Mouse (Mus musculus): ENCODE measurements at regions not wholly inside any gene's neighbourhood (a gene's known extent, or its start where the extent isn't known, plus 50 kb on each side); places are given as distances from the start of the nearest gene placed in this dataset.
A peak's percentile ranks its signal among the peaks of the same experiment; 100 is the strongest.

DNA sequence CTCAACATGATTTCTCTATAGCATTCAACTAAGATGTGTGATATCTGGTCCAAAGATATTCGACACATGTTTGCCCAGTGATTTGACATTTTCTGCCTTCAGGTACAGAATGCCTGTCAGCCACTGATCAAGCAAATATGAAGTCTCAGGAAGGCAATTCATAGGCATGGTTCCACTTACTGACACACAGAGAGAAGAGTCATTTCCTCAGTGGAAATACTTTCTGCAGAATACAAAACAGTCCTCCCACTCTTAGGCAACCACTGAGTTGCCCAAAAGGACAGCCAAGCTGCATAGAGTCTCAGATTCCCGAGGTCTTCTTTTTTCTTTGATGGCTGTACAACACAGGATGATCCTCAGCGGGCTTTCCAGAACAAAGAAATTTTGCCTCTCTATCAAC is 110.9 kb downstream of the Ndufa4 start:
- DNase-seq (ENCODE audit: low spot score): no peak

DNA sequence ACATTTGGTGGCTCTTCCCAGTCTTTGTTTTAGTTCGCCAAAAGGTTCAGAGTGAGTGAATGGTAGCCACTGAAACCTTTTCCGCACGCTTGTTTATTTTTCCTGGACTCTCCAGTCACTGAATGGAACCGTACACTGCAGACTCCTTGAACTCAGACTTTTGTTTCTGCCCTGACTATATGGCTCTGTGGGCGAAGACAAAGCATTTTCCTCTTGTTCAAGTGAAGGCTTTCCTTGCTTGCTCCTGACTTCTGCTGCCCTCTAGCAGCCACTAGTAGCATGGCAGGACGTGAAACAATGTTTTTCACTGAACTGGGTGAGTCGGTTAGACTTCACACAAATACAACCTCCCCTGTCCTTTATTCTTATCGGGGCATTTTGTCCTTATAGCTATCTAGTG is 113.9 kb downstream of the Ndufa4 start:
- peak; percentile 12 for DNase-seq (ENCODE audit: low spot score)

DNA sequence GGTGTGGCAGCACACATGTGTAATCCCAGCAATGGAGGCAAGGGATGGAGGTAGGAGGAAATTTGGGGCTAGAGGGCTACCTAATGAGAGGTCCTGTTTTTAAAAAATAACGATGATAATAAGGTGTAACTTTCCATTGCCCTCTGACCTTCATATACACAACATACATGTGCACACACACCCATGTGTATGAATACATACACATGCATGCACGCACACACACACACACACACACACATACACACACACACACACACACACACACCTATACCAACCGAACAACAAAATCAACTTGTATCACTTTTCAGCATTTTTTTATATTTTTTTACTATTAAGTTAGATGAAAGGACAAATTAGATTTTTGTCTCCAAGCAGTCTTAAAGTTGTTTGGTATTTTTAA is 115.1 kb downstream of the Ndufa4 start:
- DNase-seq (ENCODE audit: low spot score): no peak

DNA sequence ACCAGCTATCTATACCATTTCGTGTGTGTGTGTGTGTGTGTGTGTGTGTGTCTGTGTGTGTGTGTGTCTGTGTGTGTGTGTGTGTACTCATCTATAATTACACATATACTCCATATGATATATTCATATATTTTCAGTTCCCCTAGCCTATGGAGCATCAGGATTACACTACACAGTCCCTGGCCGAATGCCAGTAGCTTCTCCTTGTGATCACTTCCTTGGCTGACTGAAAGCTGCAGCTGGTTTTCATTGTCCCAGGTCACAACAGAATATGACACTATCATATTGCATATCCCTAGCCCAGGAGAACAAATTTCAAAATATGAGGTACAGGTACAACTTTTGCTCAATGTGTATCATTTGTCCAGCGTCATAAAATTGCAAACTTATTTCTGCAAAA is 116.2 kb downstream of the Ndufa4 start:
- DNase-seq (ENCODE audit: low spot score): no peak

DNA sequence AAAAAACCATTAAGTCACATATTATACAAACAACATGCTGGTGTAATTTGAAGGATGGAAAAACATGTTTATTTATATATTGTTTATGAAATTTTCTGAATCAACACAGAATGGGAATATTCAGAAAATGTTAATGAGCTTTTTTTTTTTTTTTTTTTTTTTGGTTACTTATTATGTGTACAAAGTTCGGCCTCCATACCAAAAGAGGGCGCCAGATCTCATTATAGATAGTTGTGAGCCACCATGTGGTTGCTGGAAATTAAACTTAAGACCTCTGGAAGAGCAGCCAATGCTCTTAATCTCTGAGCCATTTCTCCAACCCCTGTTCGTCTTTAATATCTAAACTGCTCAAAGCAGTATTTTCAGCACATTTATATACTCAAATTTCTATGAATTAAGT is 133.3 kb downstream of the Ndufa4 start:
- no peak for DNase-seq (ENCODE audit: low spot score)

DNA sequence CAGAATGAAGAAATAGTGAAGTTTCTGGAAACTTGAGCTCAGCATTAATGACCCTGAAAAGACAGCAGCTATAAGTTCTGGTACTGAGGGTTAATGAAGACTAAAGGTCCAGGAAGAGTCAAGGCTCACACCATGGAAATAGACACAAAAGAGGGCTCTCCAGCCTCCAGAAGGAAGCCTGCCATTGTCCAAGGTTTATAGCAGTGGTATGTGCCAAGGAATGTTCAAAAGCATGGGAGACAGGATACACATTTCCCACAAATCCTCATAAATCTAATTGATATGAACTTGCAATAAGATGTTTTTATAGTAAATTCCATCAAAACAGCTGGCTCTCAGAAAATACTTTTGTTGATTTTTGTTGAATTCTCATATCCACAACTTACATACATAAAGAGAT is 144.4 kb downstream of the Ndufa4 start:
- no peak for DNase-seq (ENCODE audit: low spot score)

DNA sequence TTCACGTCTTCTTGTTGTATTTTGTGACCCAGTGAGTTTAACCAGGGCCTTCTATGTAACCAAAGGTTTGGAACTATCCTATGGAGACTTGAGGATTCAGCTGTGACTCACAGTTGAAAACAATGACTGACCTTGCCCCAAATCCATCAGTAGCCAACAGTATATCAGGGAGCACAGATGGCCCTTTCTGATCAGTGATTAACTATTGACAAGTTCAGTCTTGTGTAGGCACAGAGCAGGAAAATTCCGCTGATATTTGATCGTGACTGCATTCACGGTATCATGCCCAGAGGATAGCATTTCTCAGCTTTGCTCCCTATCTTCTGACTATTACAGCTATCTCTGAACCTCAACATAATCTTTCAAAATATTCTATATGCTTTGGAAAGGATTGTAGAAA is 169.6 kb downstream of the Ndufa4 start:
- no peak for DNase-seq (ENCODE audit: low spot score)

DNA sequence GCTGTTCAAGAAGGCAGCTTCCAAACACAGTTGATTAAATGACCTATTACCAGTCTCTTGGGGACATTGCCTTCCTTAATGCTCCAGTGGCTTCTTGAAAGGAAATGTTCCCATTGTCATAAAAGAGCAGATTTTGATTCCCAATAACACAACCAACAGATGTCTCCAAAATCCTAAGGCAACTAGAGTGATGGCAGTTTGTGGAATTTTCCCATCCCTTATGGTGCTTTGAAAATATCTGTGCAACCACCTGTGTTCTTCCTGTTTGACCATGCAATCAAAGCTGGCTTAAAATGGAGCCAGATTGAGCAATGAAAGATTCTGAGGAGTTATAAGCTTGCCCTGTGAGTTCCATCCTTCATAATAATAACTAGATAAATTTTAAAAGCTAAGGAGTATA is 176.2 kb downstream of the Ndufa4 start:
- DNase-seq (ENCODE audit: low spot score): no peak

DNA sequence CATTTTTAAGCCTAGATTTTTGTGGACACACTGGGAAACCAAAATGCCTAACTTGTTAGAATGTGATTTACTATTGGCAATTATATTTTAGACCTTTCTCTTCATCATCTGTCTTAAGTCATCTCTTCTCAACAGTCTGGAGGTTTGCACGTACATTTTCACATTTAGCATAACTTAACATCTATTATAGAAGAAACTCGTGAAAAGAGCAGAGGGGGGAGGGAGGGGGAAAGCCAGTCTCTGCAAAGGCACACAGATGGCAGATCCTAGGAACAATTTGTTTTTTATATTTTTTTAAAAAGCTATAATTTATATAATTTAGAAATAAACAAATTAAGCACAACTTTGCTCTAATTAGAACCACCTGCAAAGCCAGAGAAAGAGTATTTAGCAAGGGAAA is 176.6 kb downstream of the Ndufa4 start:
- no peak for DNase-seq (ENCODE audit: low spot score)

DNA sequence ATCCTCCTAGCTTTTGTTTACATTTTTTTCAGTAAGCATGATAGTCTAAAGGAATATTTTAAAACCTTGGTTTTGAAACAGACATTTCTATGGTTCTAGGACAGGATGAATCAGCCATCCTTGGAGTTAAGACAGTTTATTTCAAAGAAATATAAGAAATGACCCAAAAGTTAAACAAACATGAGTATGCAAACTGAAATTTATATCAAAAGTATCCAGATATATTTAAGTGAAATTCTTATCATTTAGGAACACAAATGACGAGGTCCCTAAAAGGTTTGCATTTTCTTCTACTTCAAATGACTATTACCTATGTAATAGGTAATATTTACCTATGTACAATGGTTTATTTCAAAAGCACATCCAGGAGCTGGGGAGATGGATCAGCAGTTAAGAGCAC is 179.5 kb downstream of the Ndufa4 start:
- DNase-seq (ENCODE audit: low spot score): no peak

DNA sequence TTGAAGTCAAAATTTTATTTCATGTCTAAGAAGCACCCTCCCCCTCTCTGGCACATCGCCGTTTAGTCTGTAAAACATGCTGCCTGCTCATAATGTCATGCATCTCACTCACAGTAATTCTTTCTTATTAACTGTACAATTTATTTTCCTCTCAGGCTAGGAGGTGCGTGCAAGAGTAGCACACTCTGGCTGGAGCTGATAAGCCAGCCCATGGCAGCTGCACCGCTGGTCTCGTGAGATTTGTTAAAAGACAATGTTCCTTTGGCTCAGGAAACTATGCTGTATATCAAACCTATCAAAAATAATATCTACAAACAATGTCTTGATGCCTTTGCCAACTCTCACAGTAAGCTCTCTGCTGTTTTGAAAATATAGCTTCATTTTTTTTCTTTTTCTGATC is 179.9 kb downstream of the Ndufa4 start:
- no peak for DNase-seq (ENCODE audit: low spot score)

DNA sequence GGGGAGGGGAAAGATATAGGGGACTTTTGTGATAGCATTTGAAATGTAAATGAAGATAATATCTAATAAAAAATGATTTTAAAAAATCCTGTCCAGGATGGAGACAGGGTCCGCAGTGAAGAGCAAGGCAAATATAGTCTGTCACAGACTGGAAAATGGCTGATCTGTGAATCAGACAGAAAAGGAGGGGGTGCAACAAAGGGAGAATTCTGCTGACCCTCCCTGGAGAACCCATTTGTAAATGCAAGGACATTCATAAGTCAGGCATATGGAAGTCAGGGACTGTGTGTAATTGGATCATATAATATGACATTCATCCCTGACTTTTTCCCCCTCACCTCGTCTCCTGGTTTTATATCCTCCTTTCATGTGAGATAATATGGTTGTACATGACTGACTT is 183.8 kb downstream of the Ndufa4 start:
- DNase-seq (ENCODE audit: low spot score): no peak

DNA sequence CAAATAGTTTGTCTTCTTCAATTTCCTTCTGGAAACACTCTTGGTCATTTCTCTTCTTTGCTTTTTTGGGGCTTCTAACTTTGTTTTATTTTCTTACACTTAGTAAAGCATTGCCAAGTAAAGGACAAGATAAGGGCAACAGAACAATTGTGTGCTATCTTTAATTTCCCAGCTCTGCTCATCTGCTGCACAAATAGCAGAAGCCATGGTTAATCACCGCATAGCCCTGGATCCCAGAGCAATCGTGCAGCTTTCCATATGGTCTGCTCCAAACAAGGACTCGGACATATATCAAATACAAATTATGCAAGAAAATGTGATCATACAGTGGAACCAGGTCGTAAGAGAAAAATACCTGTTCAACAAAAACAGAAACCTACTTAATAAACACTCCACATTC is 187.0 kb downstream of the Ndufa4 start:
- no peak for DNase-seq (ENCODE audit: low spot score)

DNA sequence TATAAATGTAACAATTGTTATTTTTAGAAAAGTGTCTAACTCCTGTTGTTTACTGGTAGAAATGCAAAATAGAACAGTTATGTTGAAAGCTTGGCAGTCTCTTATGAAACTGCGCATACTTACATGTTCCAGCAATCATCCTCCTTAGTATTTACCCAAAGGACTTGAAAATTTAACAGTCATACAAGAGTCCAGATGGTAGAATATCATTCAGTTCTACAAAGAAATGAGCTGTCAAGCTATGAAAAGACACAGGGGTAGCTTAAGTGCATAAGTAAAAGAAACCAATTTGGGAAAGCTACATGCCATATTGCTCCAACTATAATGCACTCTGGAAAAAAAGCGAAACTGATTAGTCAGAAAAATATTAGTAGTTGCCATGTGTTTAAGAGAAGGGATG is 196.7 kb downstream of the Ndufa4 start:
- no peak for DNase-seq (ENCODE audit: low spot score)

DNA sequence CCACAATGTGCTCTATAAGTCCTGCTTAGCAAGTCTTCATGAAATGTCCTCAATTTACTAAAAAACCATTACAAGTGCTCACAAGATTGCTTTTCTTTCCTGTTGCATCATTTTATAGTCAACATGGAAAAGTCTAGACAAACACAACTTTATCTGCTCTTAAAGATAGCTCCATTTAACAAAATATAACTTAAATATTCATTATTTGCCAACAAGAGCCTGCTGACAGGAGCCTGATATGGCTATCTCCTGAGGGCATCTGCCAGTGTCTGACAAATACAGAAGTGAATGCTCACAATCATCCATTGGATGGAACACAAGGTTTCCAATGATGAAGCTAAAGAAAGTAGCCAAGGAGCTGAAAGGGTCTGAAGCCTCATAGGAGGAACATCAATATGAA is 197.8 kb downstream of the Ndufa4 start:
- no peak for DNase-seq (ENCODE audit: low spot score)

Data from urinary bladder, postnatal 25 days (tissue).